Mouse (Mus musculus) adrenal gland, postnatal 14 days (tissue): ENCODE results near the gene Naa15. TPM values are rescaled to one million over a fixed set of nuclear protein-coding genes. Genes with fewer than 3 reads are reported as not detected.
"Not testable (repeated sequence)": the region's sequence is repeated elsewhere in the genome, so short reads cannot be mapped to it uniquely, and the experiment has no call there.

Source experiments
- DNase-seq: peaks from one replicate; pipeline ENCODE4 v3.0.0; 2021; ENCODE audit warnings: mixed read lengths
- total RNA-seq: library from RNA; stranded (reverse); gene quantifications from 2 replicates; pipeline ENCODE4 v1.2.3, GENCODE M21; 2021

The Naa15 gene
- total RNA-seq, 1 experiment from 2014 or later: 47.8 TPM

GRCm38 (mm10) chr3:51393651-51394050 lies 21.3 kb upstream of the Naa15 start:
- no peak for DNase-seq

- no peak for DNase-seq
Measured at GRCm38 (mm10) chr3:51394881-51395280, 20.1 kb upstream of the Naa15 start.

- no peak for DNase-seq
Measured at GRCm38 (mm10) chr3:51395461-51396145, 19.3 kb upstream of the Naa15 start.

GRCm38 (mm10) chr3:51396219-51397068 lies 18.5 kb upstream of the Naa15 start, which contains the start of gene Mgarp:
TSS of gene Mgarp (minus strand) at chr3:51396738.
- peak; percentile 92 for DNase-seq

GRCm38 (mm10) chr3:51397700-51398299 lies 17.1 kb upstream of the Naa15 start:
- no peak for DNase-seq

- no peak for DNase-seq
Measured at GRCm38 (mm10) chr3:51398667-51399066, 16.3 kb upstream of the Naa15 start.

- no peak for DNase-seq
Measured at GRCm38 (mm10) chr3:51399531-51399930, 15.4 kb upstream of the Naa15 start.

GRCm38 (mm10) chr3:51400682-51401081 lies 14.3 kb upstream of the Naa15 start:
- DNase-seq: peak; percentile 45

GRCm38 (mm10) chr3:51402054-51402453 lies 12.9 kb upstream of the Naa15 start:
- DNase-seq: not testable (repeated sequence)

- no peak for DNase-seq
Measured at GRCm38 (mm10) chr3:51402628-51403027, 12.3 kb upstream of the Naa15 start.

GRCm38 (mm10) chr3:51407870-51408560 lies 6.9 kb upstream of the Naa15 start:
- DNase-seq: peak; percentile 30

GRCm38 (mm10) chr3:51408561-51409183 lies 6.3 kb upstream of the Naa15 start, which contains the start of gene Ndufc1:
TSS of gene Ndufc1 (minus strand) at chr3:51408988.
- peak; percentile 99 for DNase-seq

- DNase-seq: no peak
Measured at GRCm38 (mm10) chr3:51412457-51412856, 2.5 kb upstream of the Naa15 start.

GRCm38 (mm10) chr3:51413276-51413675 lies 1.7 kb upstream of the Naa15 start:
- DNase-seq: peak; percentile 70

GRCm38 (mm10) chr3:51416073-51416363 lies 1.1 kb downstream of the Naa15 start:
- no peak for DNase-seq

GRCm38 (mm10) chr3:51416364-51417134 lies 1.6 kb downstream of the Naa15 start:
- peak; percentile 76 for DNase-seq

- no peak for DNase-seq
Measured at GRCm38 (mm10) chr3:51417135-51417458, 2.1 kb downstream of the Naa15 start.

GRCm38 (mm10) chr3:51417485-51417884 lies 2.5 kb downstream of the Naa15 start:
- no peak for DNase-seq

GRCm38 (mm10) chr3:51417966-51418365 lies 3.0 kb downstream of the Naa15 start:
- no peak for DNase-seq

GRCm38 (mm10) chr3:51421921-51422320 lies 7.0 kb downstream of the Naa15 start:
- DNase-seq: no peak

- no peak for DNase-seq
Measured at GRCm38 (mm10) chr3:51425394-51425793, 10.4 kb downstream of the Naa15 start.
